Mouse (Mus musculus): ENCODE data around the gene Timm8a2.

- TF ChIP-seq CTCF (IDR thresholded peaks at IDR 0.05) (no peak), POLR2A (IDR thresholded peaks at IDR 0.05; ENCODE audit: insufficient read depth, low read depth, low read length) (no peak), EP300 (IDR thresholded peaks at IDR 0.05; ENCODE audit: insufficient read depth, low read depth, low read length) (no peak)
These were observed 45.4 kb downstream of the Timm8a2 start for GRCm38 (mm10) chr14:122079921-122080320.

All from heart, adult 2 months (tissue).